Mouse (Mus musculus) lung, postnatal 14 days (tissue): ENCODE measurements around the gene Arl2bp.

Experiments
- DNase-seq: peaks from one replicate; pipeline ENCODE4 v3.0.0; 2021

Arl2bp gene

DNA sequence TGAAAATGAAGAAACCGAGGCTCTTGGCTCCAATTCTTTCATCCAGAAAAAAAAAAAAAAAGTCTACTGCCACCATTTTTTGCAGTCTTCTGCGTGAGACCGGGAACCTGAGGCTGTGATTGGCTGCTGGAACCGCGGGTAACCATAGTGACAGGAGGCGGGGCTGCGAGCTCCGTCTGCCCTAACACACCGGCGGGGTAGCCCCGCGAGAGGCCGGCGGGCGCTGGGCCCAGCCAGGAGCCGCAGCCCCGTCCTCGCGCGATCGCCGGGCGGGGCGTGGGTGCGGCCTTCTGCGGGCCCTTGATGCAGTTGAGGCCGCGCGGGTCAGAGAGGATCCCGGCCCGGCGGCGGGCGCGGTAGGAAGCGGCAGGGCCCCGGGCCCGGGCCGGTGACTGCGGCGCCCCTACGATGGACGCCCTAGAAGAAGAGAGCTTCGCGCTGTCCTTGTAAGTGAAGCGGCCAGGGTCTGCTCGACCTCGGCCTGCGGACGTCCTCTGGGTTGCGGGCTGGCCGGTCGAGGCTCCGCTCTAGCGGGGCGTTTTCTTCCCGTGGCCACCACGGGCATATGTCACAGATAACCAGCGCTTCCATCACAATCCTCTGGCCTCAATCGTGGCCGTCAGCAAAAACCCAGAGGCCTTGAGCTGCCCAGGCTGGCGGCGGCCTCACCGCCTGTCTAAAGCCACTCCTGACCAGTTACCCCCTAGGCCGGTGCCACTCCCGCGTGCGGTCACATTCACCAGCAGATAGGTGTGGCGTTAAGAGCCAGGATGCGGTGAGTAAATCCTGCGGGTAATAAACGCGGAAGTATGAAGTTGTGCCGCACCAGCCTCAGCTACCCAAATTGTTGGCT, at the start of gene Arl2bp:
TSS of gene Arl2bp (plus strand) at position 145 of the 853 bp plus-strand sequence.
- peak; percentile 94 for DNase-seq

DNA sequence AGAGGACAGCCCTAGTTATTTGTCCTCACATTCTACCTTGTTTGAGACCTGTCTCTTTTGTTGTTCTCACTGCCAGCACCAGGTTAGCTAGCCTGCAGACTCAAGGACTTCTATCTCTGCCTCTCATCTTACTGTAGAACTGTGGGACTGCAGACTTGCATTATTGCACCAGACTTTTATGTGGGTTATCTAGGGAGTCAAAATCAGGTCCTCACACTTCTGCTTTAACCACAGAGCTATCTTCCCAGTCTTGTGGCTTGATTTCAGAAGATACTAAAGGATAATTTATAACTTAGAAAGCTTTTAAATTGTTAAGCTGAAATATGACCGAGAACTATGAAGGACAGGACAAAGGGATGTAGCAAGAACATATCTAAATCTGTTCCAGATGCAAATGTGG, 41.5 kb upstream of the Arl2bp start:
- no peak for DNase-seq

DNA sequence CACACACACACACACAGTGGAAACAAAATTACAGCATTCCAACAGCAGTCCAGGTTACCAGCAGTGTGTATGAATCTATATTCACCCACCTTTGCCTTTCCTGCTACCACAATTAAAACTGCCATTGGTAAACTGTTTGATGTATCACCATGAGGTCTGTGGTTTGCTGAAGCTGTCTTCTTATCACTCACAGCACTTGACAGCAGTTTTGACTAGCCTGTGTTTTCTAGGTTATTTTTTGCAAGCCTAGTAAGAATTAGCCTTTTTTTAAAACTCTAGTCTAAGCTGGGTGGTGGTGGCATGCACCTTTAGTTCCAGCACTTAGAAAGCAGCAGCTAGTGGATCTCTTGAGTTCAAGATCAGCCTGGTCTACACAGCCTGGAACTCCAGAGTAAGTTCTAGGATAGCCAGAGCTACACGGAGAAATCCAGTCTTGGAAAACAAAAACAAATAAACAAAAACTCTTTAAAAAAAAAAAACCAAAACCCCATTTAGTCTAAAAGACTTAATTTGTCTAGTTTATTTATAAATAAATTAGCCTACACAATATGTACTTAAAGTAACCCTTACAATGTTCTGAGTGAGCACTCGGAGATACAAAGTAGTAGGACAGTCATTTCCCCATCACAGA, 32.7 kb upstream of the Arl2bp start:
- no peak for DNase-seq

DNA sequence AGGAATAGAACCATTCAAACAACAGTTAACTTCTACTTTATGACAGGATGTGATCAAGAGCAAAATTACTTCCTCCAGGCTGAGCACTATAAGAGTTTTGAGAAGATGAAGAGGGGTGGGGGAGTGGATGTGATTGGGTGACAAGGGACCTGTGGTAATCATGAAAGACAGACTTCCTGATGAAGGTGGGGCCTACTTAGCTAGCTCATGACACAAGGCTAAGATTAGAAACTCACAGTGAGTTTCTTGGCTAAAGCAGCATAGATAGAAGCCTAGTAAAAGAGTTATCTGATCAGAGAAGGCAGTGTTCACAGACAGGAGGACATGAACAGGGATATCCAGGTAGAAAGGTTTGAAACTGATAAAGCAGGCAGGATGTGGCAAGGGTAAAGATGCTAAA, 32.2 kb upstream of the Arl2bp start:
- DNase-seq = no peak

DNA sequence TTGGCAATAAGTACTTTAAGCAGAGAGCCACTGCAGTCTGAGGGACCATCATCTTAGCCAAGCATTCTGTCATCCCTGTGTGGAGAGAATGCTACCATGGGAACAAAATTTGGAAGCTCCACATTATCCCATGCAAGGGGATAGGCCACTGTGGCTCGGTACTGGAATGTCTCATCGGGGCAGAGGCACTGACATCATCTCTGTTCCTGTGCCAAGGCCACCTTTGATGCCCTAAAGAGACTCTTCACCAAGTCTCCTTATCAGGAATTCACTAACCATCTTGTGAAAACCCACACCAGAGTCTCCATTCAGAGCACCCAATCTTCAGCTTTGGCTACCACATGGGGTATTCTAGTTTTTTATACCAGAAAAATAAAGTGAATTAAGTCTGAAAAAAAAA, 25.2 kb upstream of the Arl2bp start:
- no peak for DNase-seq

DNA sequence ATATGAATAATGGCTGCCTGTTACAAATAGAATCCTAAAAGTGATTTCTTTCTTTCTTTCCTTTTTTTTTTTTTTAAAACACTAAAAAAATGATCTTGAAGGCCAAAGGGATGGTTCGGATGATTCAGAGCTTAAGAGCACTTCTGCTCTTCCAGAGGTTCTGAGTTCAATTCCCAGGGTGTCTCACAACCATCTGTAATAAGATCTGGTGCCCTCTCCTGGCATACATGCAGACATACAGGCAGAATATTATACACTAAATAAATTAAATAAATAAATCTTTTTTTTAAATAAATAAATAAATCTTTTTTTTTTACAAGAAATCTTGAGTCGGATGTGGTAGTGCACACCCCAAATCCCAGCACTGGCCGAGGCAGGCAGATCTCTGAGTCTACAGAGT, 24.5 kb upstream of the Arl2bp start:
- DNase-seq = no peak

DNA sequence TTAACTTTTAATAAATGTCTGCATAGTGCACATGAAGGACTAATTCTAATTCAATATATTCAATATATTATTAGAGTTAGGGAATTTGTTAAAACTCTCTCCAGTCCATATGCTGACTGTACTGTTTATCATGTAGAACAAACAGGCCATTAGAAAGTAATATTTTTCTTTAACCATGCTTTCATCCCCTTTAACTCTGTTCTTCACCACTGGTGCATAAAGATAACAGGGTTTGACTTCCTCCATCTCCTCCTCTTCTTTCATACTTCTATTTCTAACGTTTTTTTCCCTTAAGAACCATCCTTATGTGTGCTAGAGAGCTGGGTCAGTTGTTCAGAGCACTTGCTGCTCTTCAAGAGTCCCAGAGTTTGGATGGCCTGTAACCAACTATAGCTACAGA, 21.2 kb upstream of the Arl2bp start:
- no peak for DNase-seq

DNA sequence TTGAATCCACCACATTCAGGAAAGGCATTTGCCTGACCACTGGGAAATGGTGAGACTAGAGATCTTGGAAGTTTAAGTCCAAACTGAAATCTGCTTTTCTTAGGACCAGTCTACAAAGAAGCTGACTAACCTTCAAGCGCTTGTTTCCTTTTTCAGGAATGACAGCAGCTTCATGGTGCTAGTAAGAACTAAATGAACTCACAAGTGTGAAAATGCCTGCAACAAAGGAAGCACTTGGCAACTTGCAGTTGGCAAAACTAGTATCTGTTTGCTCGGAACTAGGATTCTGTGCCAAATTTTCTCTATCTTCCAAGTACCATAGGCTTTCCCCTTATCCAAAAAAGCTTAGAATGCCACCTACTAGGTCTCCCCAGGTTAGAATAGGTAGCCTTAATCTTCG, 20.2 kb upstream of the Arl2bp start:
- no peak for DNase-seq

DNA sequence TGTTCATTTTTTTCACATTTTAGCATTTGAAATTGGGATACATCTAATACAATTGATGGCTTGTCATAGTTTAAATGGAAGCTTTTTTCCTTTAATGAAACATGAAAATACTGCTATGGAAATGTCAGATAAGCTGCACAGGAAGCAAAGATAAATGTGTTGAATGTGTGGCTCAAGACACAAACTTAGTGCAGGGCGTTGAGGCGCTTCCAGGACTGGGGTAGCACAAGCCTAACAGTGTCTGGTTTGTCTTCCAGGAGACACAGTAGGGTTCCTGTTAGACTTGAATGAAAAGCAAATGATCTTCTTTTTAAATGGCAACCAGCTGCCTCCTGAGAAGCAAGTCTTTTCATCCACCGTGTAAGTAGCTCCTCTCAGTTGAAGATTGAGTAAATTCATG, 16.9 kb upstream of the Arl2bp start:
- DNase-seq = no peak

DNA sequence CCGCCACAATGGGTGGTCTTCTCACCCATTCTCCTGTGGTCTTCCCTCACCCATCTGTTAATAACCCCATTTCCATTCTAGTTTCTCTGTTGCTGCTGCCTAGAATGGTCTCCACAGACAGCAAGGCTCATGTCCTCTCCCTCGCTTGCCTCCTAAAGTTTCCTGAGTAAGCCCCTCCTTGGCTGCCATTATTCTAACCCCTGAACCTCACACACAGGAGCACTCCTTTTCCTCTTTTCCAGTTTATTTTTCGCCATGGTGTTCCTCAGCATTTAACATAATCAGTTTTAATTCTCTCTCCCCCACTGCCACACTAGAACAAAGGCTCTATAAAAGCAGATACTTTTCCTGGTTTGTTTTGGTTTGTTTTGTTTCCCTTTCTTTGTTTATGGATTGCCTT, 13.4 kb upstream of the Arl2bp start:
- DNase-seq = no peak

DNA sequence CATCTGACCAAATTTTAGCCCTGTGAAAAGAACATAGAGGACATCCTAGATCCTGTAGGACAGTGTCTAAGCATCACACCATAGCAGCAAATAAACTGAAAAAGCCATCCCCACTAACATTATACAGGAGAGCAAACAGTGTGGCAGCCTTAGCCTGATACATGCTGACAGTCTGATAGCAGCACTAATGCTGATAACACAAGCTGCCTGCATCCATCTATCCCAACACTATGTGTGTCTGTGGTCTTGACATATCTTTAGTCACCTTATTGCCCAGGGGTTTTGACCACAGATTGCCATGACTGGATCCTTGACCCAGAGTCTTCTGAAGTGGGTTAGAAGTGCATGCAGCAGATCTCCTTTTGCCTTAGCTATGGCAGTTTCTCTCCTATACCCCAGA, 11.4 kb upstream of the Arl2bp start:
- DNase-seq = no peak

DNA sequence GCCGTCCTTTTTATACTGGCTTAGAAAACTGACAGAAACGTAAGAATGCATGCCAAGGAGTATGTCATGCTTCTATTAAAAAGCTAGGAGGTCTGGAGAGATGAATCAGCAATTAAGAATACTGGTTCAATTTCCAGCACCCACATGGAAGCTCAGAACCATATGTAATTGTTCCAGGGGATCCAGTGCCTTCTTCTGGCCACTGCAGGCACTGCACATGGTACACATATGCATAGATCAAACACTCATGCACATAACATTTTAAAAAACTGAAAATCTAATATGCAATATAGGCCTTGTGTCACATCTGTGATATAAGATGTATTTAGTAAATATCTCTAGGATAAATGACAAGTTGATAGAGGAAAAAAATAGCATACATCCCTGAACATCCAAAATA, 8.4 kb upstream of the Arl2bp start:
- no peak for DNase-seq

DNA sequence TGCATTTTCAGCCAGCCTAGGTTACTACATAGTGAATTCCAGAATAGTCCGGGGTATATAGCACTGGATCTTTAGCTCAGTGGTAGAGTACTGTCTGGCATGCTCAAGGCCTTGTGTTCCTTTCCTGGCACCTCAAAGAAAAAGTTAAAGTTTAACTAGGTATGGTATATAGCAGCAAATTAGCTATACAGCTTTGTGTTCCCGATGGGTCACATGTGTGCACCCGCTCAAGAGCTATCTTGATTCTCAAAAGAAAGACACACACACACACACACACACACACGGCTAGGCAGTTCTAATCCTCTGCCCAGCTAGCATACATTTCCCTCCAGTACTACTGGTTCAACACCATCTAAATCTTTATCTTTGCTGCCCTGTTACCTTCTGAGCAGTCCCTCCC, 6.0 kb upstream of the Arl2bp start:
- no peak for DNase-seq

DNA sequence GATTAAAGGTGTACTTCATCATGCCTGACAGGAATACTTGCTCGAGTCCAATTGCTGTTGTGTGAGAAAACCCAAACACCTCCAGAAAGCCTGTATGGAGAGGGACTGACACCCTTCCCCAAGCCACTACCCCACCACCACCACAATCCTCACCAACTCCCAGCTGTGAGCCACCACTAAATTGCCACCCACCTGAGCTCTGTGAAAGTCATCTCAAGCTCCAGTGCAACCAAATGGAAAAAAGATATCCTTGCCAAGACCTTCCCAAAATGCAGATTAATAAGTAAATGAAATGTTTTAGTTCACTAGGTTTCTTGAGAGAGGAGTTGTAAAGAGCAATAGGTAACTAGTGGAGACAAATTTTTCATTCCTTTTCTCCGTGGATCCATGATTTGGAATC, 1.7 kb upstream of the Arl2bp start:
- DNase-seq = no peak

DNA sequence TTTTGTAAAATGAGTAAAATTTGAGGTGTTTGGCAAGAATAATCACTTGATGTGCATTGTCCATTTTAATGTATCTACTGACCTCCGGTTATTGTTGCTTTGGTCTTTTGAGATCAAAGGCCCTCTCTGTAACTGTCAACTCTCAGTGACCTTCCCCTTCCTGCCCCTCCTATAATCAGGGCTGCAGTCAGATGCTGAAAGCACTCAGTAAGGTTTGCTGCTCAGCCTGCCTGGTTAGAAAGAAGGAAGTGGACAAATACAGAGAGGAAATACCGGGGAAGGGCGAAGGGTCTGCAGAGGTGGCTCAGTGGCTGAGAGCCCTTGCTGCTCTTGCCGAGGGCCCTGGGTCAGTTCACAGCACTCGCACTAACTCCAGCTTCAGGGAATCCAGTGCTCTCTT, 8.0 kb downstream of the Arl2bp start:
- peak; percentile 35 for DNase-seq

DNA sequence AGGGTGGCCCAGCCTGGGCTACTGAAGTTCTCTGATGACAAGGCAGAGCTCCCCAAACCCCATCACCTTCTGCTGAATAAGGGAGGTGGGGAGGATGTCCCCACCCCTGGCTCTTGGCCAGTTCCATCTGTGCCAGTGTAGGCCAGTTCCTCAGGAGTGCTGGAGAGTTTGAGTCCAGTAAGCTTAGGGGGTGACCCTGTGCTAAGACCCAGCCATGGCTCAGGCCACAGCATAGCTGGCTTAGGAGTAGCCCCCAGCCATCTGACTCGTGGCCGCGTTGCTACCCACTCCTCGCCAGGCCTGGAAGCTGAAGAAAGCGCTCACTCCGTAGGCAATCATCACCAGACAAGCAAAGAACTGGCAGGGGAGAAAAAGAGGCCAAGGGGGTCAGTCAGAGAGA, 9.5 kb downstream of the Arl2bp start:
- DNase-seq = no peak

DNA sequence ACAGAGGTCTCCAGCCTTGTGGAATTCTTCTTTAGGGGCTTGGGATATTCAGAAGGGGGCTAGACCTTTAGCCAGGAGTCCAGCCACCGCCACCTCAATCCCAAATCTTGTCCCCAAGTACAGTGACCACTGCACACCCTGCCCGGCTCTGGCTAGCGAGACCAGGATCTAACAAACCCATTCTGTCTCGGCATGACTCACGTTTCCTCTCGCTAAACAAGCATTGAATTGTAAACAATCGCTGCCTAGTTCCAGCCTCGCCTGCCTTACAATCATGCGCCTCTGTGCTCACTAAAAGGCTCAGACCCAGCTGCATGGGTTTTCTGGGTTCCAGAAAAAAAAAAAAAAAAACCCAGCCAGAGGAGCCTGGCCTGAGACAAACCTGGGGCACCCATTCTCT, 12.2 kb downstream of the Arl2bp start:
- DNase-seq = peak; percentile 67

DNA sequence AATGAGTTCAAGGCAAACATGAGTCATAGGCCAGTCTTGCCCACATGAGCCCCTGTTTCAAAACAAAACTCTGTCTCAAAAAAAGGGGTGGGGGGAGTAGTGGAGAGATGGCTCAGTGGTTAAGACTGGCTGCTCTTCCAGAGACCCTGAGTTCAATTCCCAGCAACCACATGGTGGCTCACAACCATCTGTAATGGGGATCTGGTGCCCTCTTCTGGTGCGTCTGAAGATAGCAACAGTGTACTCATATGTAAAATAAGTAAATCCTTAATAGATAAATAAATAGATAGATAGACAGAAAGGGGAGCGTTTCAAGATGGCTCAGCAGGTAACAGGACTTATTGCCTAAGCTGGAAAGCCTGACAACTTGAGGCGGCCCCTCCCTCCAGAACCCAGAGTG, 14.0 kb downstream of the Arl2bp start:
- no peak for DNase-seq

DNA sequence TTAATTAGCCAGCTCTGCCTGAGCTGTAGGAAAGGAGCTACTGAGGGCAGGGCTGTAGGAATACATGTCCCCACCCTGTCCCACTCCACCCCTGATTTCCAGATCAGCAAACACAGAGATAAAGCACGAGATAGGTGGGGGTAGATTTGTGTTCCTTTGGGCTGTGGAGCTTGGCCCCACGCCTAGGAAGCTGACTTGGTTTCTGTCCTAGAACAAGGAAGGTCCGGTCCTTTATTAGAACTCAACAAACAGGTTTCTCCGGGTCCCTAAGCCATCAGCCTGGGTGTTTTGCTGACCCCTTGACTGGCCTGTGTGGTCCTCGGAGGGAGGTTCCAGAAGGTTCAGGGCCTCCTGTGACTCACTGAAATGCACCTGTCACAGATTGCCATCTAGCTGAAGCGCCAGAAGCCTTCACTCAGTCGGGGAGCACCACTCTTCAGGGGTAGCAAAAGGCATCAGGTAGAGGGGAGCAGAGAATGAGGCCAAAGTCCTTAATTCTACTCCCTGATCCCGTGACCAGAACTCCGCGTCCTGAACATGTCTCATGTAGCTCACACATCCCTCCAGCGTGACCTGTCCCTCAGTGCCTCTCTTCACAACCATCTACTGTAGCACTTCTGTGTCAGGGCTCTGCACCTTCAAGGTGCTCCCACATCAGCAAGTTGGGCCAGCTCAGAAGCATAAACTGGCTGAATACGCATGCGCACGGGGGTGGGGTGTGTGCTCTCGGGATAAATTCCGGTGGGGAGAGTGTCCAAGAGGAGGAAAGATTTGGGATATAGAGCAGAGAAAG, 16.5 kb downstream of the Arl2bp start:
- peak; percentile 73 for DNase-seq

DNA sequence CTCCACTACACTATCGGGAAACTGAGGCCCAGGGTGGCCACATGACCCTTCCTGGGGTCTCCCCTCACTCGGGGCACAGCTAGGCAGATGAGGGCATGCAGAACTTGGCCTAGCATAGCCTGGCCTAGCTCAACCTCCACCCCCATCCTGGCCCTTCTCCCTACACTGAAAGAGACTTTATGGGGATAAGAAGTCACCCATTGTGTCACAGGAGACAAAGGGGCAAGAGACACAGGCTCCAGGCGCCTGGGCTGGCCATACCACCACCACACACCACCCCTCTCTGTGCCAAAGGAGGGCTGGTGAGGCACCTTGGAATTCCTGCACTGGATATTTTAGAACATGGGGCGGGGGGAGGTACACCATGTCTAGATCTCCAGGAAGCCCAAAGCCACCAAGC, 17.9 kb downstream of the Arl2bp start:
- no peak for DNase-seq

DNA sequence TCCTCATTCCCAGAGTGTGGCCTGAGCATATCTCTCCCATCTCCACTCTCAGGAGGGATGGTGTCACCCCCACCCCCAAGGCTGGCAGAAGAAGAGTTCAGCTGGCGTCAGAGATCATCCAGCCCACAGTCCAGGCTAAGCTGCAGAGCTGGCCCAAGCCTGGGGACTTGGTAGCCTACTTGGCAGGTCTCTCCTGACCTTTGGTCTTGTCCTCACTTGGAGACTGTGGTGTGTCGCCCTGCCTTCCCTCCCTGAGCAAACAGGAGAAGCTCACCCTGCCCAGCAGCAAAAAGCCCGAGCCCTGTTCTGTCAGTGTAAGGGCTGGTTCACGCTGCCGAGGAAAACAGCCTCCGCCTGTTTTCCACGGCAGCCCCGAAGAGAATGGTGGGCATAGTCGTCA, 19.6 kb downstream of the Arl2bp start:
- DNase-seq = no peak

DNA sequence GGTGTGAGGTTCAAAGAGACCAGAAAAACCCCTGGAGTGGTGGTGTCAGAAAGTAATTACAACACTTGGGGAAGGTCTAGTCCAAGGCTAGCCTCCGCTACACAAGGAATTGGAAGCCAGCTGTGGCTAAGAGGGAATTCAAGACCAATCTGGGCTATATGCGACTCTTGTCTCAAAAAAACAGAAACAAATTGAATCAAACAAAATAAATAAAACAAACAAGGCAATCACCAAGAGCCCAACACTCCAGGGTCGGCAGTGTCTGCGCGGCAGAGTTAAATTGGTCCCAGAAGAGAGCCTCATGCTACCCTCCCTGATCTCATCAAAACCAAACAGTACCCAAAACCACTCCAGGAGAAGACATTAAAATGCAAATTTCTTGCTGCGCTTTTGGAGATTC, 28.3 kb downstream of the Arl2bp start:
- DNase-seq = no peak

DNA sequence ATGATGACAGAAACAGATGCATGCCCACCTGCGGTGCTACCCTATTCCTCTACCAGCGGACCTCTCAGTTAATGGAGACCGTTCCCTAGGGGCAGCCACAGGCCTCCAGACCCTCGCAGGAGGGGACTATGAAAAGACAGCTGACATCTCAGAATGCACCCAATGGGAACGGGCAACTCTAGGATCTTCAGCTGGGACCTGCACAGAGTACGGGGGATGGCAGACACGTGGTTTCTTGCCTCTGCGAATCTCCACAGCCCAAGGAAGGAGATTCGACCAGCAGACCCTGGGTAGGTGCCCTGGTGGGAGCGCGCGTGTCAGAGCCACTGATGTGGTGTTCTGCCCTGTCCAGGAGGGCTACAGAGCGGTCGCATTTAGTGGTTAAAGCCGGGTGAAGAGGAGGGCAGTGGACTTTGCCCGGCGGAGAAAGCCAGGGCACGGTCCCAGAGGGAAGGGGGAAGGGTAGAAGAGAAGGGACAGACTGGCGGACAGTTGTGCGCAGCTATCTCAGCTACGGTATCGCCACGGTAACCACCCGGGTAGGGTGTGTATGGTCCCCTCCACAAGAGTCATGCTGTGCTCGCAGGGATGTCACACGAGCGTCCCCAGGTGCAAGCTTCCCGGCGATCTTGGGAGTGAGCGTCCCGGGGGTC, 29.1 kb downstream of the Arl2bp start:
- DNase-seq = no peak
